Mouse (Mus musculus): ENCODE measurements around the gene Cul1. TPM values are rescaled to one million over a fixed set of nuclear protein-coding genes. Genes with fewer than 3 reads are reported as not detected.

Gene Cul1
- polyA plus RNA-seq, 1 experiment: 38.7 TPM

DNA sequence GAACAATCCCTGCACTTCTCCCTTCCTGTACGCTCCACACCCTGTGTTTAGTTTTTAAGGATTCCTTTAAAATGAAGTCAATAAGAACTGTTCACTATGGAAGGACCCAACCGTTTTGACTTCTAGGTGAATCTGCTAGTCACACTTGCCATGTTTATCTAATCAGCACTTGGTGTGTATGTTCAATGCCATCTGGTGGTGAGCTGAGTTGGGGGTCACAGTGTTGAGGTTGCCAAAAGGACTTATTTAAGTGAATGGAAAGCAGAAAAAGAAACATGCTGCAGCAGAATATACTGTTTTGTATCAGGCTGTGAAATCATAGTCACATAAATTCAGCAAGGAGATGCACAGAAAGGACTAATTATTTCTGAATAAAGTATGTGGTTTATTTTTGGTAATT is 12.2 kb downstream of the Cul1 start:
- peak; percentile 37 for TF ChIP-seq GATA1 (IDR thresholded peaks at IDR 0.05; ENCODE audit: low read length)

DNA sequence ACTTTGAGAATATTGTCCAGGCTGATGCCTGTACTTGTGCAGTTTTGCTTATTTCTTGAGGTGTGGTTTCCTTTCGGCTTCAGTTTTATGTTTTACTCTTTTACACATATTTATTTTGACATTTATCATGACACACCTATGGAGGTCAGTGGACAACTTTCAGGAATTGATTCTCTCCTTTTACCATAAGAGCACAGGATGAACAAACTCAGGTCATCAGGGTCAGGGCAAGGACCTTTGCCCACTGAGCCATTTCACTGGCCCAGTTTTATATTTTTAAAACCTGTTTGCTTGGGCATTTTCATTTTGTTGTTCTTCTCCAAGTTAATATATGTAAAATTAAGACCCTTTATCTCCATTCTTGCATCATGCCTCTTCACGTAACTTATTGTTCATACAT is 13.3 kb downstream of the Cul1 start:
- TF ChIP-seq GATA1 (IDR thresholded peaks at IDR 0.05; ENCODE audit: low read length): no peak

DNA sequence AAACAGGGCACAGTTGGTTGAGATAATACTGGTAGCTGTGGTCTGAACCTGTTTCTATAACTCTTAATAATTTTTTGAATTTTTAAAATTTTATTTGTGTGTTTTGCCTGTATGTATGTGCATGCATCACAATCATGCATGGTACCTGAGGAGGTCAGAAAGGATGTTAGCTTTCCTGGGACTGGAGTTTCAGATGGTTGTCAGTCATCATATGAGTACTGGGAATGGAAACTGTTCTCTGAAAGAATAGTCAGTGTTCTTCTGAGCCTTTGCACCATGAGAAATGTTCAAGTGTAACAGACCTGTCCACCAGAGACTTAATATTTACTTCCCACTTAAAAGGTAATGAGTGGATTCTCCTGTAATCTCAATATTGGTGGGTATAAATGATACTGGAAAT is 13.9 kb downstream of the Cul1 start:
- TF ChIP-seq GATA1 (IDR thresholded peaks at IDR 0.05; ENCODE audit: low read length): no peak

GRCm38 (mm10) chr6:47469760-47470159 is 16.6 kb downstream of the Cul1 start:
- no peak for TF ChIP-seq GATA1 (IDR thresholded peaks at IDR 0.05; ENCODE audit: low read length)

DNA sequence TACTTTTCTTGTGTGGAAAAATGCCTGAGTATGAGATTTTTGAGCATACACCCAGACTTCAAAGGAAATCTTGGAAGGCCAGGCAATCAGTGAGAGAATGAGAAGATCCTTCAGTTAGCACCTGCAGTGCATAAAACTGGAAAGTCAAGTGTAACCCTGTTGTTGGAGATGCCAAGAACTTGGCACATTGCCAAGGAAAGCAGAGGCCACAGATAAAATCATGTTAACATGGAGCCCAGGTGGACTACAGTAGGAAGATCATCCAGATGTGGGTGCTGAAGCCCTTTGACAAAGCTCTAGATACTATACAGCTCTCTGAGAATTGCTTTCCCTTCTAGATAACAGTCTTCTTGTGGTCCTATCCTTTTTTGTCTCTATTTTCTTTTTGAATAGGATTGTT is 19.2 kb downstream of the Cul1 start:
- TF ChIP-seq GATA1 (IDR thresholded peaks at IDR 0.05; ENCODE audit: low read length): no peak

GRCm38 (mm10) chr6:47482027-47482426 is 28.8 kb downstream of the Cul1 start:
- no peak for TF ChIP-seq GATA1 (IDR thresholded peaks at IDR 0.05; ENCODE audit: low read length)

GRCm38 (mm10) chr6:47494562-47494961 is 41.4 kb downstream of the Cul1 start:
- no peak for TF ChIP-seq GATA1 (IDR thresholded peaks at IDR 0.05; ENCODE audit: low read length)

- TF ChIP-seq GATA1 (IDR thresholded peaks at IDR 0.05; ENCODE audit: low read length): no peak
Observed at GRCm38 (mm10) chr6:47520030-47520429, 66.8 kb downstream of the Cul1 start.

- TF ChIP-seq GATA1 (IDR thresholded peaks at IDR 0.05; ENCODE audit: low read length): no peak
Observed at GRCm38 (mm10) chr6:47522431-47522830, 69.2 kb downstream of the Cul1 start.

DNA sequence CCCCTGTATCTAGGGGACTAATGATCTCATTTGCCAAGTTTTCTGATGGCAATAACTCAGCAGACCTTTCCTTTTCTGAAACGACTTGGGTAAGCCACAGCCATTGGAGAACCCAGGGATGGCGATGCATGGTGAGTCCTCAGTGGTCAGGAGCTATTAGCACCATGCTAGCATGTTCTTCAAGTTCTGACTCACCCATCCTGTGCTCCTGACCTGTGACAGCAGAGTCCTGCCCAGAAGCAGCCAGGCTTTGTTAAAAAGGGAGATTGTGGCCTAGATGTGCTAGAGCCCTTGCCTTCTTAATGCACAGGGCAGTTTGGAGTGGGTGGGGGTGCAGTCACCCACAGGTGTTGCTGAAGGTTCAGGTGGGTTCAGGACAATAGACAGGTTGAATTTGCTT is 71.8 kb downstream of the Cul1 start:
- TF ChIP-seq GATA1 (IDR thresholded peaks at IDR 0.05; ENCODE audit: low read length): no peak

GRCm38 (mm10) chr6:47526446-47526845 is 73.2 kb downstream of the Cul1 start:
- TF ChIP-seq GATA1 (IDR thresholded peaks at IDR 0.05; ENCODE audit: low read length): no peak

DNA sequence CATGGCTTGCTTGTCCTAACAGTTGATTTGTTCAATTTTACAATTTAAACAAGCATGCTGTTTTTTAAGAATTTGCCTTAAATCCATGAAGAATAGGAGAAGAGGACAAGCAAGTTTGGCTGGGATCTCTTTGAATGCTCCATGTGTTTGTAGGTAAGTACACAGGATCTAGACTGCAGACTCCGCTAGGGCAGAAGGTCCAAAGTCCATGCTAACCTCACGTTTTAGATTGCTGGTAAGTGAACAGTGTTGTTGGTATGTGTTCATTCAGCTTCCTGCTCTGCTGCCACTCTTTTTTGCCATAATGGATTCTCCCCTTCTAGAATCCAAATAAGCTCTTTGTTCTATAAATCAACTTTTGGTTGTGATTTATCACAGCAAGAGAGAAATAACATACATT is 73.9 kb downstream of the Cul1 start:
- no peak for TF ChIP-seq GATA1 (IDR thresholded peaks at IDR 0.05; ENCODE audit: low read length)

DNA sequence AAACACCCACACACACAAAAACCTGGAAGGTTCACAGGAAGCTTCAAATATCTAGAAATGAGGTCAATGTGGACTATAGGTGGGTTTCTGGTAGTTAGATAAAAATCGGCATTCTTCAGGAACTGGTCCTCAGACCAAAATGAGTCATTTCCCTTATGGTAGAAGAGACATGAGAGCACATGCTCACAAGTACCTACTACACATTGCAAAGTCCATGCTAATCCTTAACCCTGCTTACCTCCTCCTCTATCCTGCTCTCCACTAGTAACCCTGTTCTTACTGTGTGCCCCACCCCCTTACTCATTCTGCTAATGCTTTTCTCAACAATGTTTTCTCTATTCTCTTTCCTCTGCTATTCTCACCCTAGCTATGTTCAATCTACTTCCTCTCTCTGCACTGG is 74.5 kb downstream of the Cul1 start:
- TF ChIP-seq GATA1 (IDR thresholded peaks at IDR 0.05; ENCODE audit: low read length): no peak

DNA sequence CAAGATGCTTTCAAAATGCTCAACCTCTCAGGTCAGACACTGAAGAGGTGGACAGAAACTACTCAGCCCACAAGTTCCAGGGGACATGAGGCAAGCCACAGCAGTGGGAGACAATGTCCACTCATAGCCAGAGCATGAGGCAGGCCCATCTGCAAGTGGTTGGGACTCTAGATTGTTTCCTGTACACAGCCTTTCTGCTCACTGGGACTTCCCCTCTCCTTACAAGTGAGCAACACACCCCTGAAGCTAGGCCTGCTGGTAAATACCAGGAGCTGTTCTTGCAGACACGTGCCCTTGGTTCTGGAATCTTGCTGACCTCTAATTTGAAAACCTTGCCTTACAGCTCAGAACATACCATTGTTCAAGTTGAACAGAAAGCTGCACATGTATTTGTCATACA is 79.3 kb downstream of the Cul1 start:
- no peak for TF ChIP-seq GATA1 (IDR thresholded peaks at IDR 0.05; ENCODE audit: low read length)

DNA sequence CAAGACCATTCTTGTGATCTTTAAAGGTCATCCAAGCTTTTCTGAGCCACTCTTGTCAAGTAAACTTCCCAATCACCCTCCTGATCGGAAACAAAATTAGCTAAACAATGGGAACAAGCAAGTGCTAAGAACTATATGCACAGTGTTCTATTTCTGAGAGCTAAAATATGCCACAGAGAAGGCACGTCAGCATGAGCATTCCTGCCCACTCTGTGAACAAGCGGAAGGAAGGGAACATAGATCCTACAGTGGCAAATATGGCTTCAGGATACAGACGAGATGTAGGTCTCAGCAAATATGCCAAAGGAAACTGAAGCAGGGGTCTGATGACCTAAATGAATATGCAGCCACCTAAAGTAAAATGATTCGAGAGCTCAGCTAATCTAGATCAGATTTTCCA is 82.1 kb downstream of the Cul1 start:
- TF ChIP-seq GATA1 (IDR thresholded peaks at IDR 0.05; ENCODE audit: low read length): no peak

DNA sequence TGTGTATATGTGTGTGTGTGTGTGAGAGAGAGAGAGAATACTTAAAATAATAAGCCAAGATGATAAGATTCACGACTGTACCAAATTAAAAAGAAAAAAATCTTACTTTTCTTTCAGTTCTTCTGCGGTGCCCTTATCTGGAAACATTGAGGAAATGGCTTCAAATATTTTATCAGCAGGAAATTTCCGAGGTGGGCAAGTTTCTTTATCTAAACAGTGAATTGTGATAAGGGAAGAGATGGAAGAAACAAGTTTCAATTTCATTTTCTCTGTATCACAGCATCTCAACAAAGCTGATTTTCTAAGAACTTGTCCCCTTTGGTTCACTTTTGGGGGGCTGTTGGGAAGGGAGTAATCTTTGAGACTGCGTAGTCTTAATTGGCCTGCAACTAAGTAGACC is 99.1 kb downstream of the Cul1 start:
- no peak for TF ChIP-seq GATA1 (IDR thresholded peaks at IDR 0.05; ENCODE audit: low read length)

DNA sequence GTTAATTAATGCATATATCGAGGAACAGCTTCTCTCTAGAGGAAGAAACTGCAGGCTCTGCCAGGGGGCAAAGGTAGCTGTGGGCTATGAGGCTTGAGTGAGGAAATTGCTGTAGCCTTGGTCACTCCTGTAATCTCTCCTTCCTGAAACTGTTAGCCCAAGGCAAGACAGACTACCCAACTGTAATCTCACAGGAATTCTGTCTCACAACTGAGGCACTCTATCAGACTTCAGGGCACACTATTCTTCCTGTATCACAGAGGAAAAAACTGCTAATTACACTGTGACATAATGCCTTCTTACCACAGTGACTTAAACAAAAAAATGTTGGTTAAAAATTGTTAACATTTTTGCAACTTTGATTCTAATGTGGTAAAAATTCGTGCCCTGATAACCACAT is 106.1 kb downstream of the Cul1 start:
- TF ChIP-seq GATA1 (IDR thresholded peaks at IDR 0.05; ENCODE audit: low read length): no peak

- TF ChIP-seq GATA1 (IDR thresholded peaks at IDR 0.05; ENCODE audit: low read length): no peak
Observed at GRCm38 (mm10) chr6:47560407-47560806, 107.2 kb downstream of the Cul1 start.

Data from G1E-ER4 (cell line).